Mouse (Mus musculus): ENCODE results near the gene Arhgef16. TPM values are rescaled to one million over a fixed set of nuclear protein-coding genes. Genes with fewer than 3 reads are reported as not detected.
A peak's percentile ranks its signal among the peaks of the same experiment; 100 is the strongest.

The Arhgef16 gene
- total and polyA plus RNA-seq, 3 experiments = not detected

GRCm38 (mm10) chr4:154330001-154330400 is 28.5 kb upstream of the Arhgef16 start:
- dilution Hi-C loops (cut with MboI; ENCODE audit: extremely low pct_ligation_motif_present, extremely low pct_unique_long_range_greater_than_20kb, low sequenced_read_pairs) = no loop called here
- H3K9me3 ChIP-seq (replicated peaks; ENCODE audit: low read length) = peaks cover 92% of the 10 kb centered on the region
- TF ChIP-seq USF1 (IDR thresholded peaks at IDR 0.05; ENCODE audit: low read depth, low read length) = no peak
- TF ChIP-seq E2F4 (IDR thresholded peaks at IDR 0.05; ENCODE audit: insufficient replicate concordance, low read depth, low read length) = no peak
- TF ChIP-seq SMC3 (IDR thresholded peaks at IDR 0.05; ENCODE audit: low read depth, low read length) = no peak
- no peak for TF ChIP-seq RAD21 (IDR thresholded peaks at IDR 0.05; ENCODE audit: low read depth, low read length)
- TF ChIP-seq KAT2A (IDR thresholded peaks at IDR 0.05; ENCODE audit: insufficient replicate concordance, low read length) = no peak
- TF ChIP-seq MAFK (IDR thresholded peaks at IDR 0.05; ENCODE audit: insufficient replicate concordance, low read length) = no peak
- TF ChIP-seq POLR2A (IDR thresholded peaks at IDR 0.05; ENCODE audit: low read depth, low read length) = no peak
- TF ChIP-seq JUND (conservative IDR thresholded peaks at IDR 0.05; ENCODE audit: low read depth, low read length) = no peak
- TF ChIP-seq IRF4 (IDR thresholded peaks at IDR 0.05; ENCODE audit: low read depth, low read length) = no peak
- TF ChIP-seq ZNF384 (IDR thresholded peaks at IDR 0.05; ENCODE audit: low read depth, low read length) = no peak
- TF ChIP-seq UBTF (IDR thresholded peaks at IDR 0.05; ENCODE audit: low read depth, low read length) = no peak
- TF ChIP-seq MXI1 (IDR thresholded peaks at IDR 0.05; ENCODE audit: low read depth, low read length) = no peak
- no peak for TF ChIP-seq NRF1 (IDR thresholded peaks at IDR 0.05; ENCODE audit: low read depth, low read length)
- TF ChIP-seq ETS1 (conservative IDR thresholded peaks at IDR 0.05; ENCODE audit: low read depth, low read length) = no peak
- TF ChIP-seq MEF2A (IDR thresholded peaks at IDR 0.05; ENCODE audit: borderline replicate concordance, low read depth, low read length) = no peak
- TF ChIP-seq TCF12 (IDR thresholded peaks at IDR 0.05; ENCODE audit: low read depth, low read length) = no peak
- no peaks in the 10 kb centered on the region for H3K27me3 ChIP-seq (replicated peaks)
- no peak overlapping the region for H3K27ac ChIP-seq (ENCODE audit: insufficient read depth, low read depth)
- no peaks in the 10 kb centered on the region for H3K79me2 ChIP-seq (replicated peaks; ENCODE audit: control insufficient read depth, extremely low read depth, insufficient read depth, poor library complexity, severe bottlenecking)
- no peaks in the 10 kb centered on the region for H3K36me3 ChIP-seq (replicated peaks in 1 of 2; ENCODE audit: control insufficient read depth in 1 of 2, insufficient read depth in 1 of 2, low read length in 1 of 2)
- H3K4me3 ChIP-seq (replicated peaks in 1 of 3; ENCODE audit: low read depth in 2 of 3, low read length in 2 of 3, poor library complexity in 1 of 3) = no peak overlapping the region
- H3K4me2 ChIP-seq (ENCODE audit: insufficient read depth, low read depth, poor library complexity, severe bottlenecking) = no peak overlapping the region
- H3K9ac ChIP-seq (ENCODE audit: insufficient read depth, low read depth) = no peak overlapping the region
- no peak for DNase-seq (ENCODE audit: extremely low read depth)
- in situ Hi-C loops (cut with MboI; ENCODE audit: low pct_ligation_motif_present, low pct_unique_long_range_greater_than_20kb, low sequenced_read_pairs) = no loop called here
- no peaks in the 10 kb centered on the region for H3K4me1 ChIP-seq (ENCODE audit: control insufficient read depth in 1 of 2, insufficient read depth in 2 of 2)

DNA sequence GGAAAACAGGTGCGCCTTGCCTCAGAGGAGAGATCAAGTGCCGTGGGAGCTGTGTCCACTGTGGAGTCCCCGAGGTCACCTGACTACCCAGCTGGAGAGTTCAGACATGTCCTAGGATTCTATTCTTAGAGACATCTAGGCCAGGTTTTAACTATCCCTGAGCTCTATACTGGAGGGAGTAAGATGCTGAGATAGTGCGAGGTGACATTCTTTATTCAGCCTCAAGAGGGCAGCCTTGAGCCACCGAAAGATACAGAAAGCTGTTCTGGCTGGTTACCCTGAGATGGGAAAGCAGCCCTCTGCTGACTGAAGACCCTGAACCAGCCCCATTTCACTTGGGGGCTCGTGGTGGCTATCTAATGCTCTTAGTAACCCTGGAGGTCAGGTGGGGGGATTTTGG is 27.4 kb upstream of the Arhgef16 start:
- Histone ChIP-seq H3K27me3 (replicated peaks) (no peaks in the 10 kb centered on the region), H3K79me2 (replicated peaks; ENCODE audit: control insufficient read depth, extremely low read depth, insufficient read depth, poor library complexity, severe bottlenecking) (no peaks in the 10 kb centered on the region), H3K4me2 (ENCODE audit: insufficient read depth, low read depth, poor library complexity, severe bottlenecking) (no peak overlapping the region), H3K27ac (ENCODE audit: insufficient read depth, low read depth) (no peak overlapping the region), H3K4me1 (ENCODE audit: control insufficient read depth in 1 of 2, insufficient read depth in 2 of 2) (no peaks in the 10 kb centered on the region), H3K36me3 (replicated peaks in 1 of 2; ENCODE audit: control insufficient read depth in 1 of 2, insufficient read depth in 1 of 2, low read length in 1 of 2) (no peaks in the 10 kb centered on the region), H3K4me3 (replicated peaks in 1 of 3; ENCODE audit: low read depth in 2 of 3, low read length in 2 of 3, poor library complexity in 1 of 3) (no peak overlapping the region), H3K9me3 (replicated peaks; ENCODE audit: low read length) (peaks cover 88% of the 10 kb centered on the region), H3K9ac (ENCODE audit: insufficient read depth, low read depth) (no peak overlapping the region)
- in situ Hi-C loops (cut with MboI; ENCODE audit: low pct_ligation_motif_present, low pct_unique_long_range_greater_than_20kb, low sequenced_read_pairs) = no loop called here
- TF ChIP-seq CTCF (conservative IDR thresholded peaks at IDR 0.05 in 1 of 2, IDR thresholded peaks at IDR 0.05 in 1 of 2; ENCODE audit: low read depth in 2 of 2, low read length in 2 of 2) (0 out of 4 replicates have a peak, but pooled peaks of 1 of the 2 experiments have one; percentile 22), ZMIZ1 (IDR thresholded peaks at IDR 0.05; ENCODE audit: low read depth, low read length) (no peak)
- dilution Hi-C loops (cut with MboI; ENCODE audit: extremely low pct_ligation_motif_present, extremely low pct_unique_long_range_greater_than_20kb, low sequenced_read_pairs) = no loop called here
- DNase-seq (ENCODE audit: extremely low read depth) = peak; percentile 0
